In genomic region chr5:106819630-106820029, GRCm38 (mm10) we compare ENCODE assay signal across 16 mouse cellular contexts.
"Had no signal": no experiment of that assay in that cellular context is flagged by ENCODE, and none has a peak within 500 bp of the region (broad histone marks: within the 10 kb centered on the region; RNA-seq: fewer than 3 reads in every experiment).

No protein-coding gene starts in this region.

- ATAC-seq: liver, embryonic 12.5 days; midbrain, embryonic 16.5 days had no signal

- H3K36me3 ChIP-seq: limb, embryonic 15.5 days; liver, embryonic 12.5 days; midbrain, embryonic 12.5 days; stomach, embryonic 15.5 days had no signal

- H3K4me2 ChIP-seq: limb, embryonic 15.5 days; liver, embryonic 12.5 days; lung, embryonic 14.5 days; midbrain, embryonic 12.5 days; stomach, embryonic 15.5 days had no signal

- H3K4me3 ChIP-seq: limb, embryonic 15.5 days; liver, embryonic 12.5 days; midbrain, embryonic 12.5 days; stomach, embryonic 15.5 days had no signal

- H3K27ac ChIP-seq: limb, embryonic 15.5 days; liver, embryonic 12.5 days; liver, embryonic 14.5 days; midbrain, embryonic 12.5 days; stomach, embryonic 15.5 days; stomach, postnatal 0 days had no signal

- H3K4me1 ChIP-seq: limb, embryonic 15.5 days; liver, embryonic 12.5 days; midbrain, embryonic 12.5 days; stomach, embryonic 15.5 days had no signal

- H3K9me3 ChIP-seq: limb, embryonic 15.5 days; liver, embryonic 12.5 days; midbrain, embryonic 12.5 days; stomach, embryonic 15.5 days had no signal

- DNase-seq: lung, adult 18-20 months; lung, embryonic 14.5 days; lung, postnatal 10 days; lung, postnatal 4 days; midbrain, embryonic 14.5 days; right cerebral cortex, postnatal 14 days; thymus, adult 2 months; thymus, postnatal 25 days; thymus, postnatal 4 days had no signal

- H3K9ac ChIP-seq: limb, embryonic 15.5 days; liver, embryonic 12.5 days; liver, embryonic 14.5 days; lung, embryonic 14.5 days; midbrain, embryonic 12.5 days; stomach, embryonic 15.5 days had no signal

- H3K27me3 ChIP-seq: limb, embryonic 15.5 days; stomach, embryonic 15.5 days had no signal
